Mouse (Mus musculus) gastrocnemius, postnatal 14 days (tissue): ENCODE results near the gene Mrpl17. TPM values are rescaled to one million over a fixed set of nuclear protein-coding genes. Genes with fewer than 3 reads are reported as not detected.

Source experiments
- DNase-seq: peaks from one replicate; pipeline ENCODE4 v3.0.0; 2021; ENCODE audit warnings: mixed read lengths
- intact Hi-C: fragments of 180-260 bp; cut with DNase I; formaldehyde crosslinking; loops from one replicate; pipeline ENCODE4 v1.15.1; 2025; ENCODE audit warnings: low total_unique reads
- total RNA-seq, 2 experiments: library from RNA; stranded (reverse); gene quantifications; 2 replicates each; pipeline ENCODE4 v1.2.3; 2021

Gene Mrpl17
- total RNA-seq, 2 experiments from 2014 or later = 136 to 145 TPM

- no peak for DNase-seq
- intact Hi-C loops = loop anchor here (10.0 kb wide), 1 partner anchor 52 kb away; no protein-coding TSS in a partner anchor
Measured at GRCm38 (mm10) chr7:105753281-105753680, 57.6 kb downstream of the Mrpl17 start.

Other genes starting within 250 kb of the Mrpl17 start
- 10 to 100 TPM in 1 of 2 experiments, 1 to 10 TPM in 1; 8.9 to 10.1 TPM for gene Apbb1, start 229.4 kb downstream of the Mrpl17 start, total RNA-seq
- gene Hpx, start 211.0 kb downstream of the Mrpl17 start, total RNA-seq = not detected
- 10 to 100 TPM; 14.3 to 16.4 TPM for gene Trim3, start 177.5 kb downstream of the Mrpl17 start, total RNA-seq
- 10 to 100 TPM; 70.3 to 72.0 TPM for gene Timm10b, start 171.0 kb downstream of the Mrpl17 start, total RNA-seq
- gene Arfip2, start 170.7 kb downstream of the Mrpl17 start, total RNA-seq = 10 to 100 TPM; 12.2 to 14.5 TPM
- 1 to 10 TPM; 1.1 to 2.4 TPM for gene Gm45799, start 170.5 kb downstream of the Mrpl17 start, total RNA-seq
- gene Dnhd1, start 160.3 kb downstream of the Mrpl17 start, total RNA-seq = under 1 TPM; 0.55 to 0.57 TPM
- gene Ilk, start 74.5 kb downstream of the Mrpl17 start, total RNA-seq = 10 to 100 TPM; 78.2 to 86.1 TPM
- 10 to 100 TPM in 1 of 2 experiments, 1 to 10 TPM in 1; 7.5 to 10.7 TPM for gene Rrp8, start 73.7 kb downstream of the Mrpl17 start, total RNA-seq
- 10 to 100 TPM; 75.4 to 76.3 TPM for gene Taf10, start 66.7 kb downstream of the Mrpl17 start, total RNA-seq
- 10 to 100 TPM; 30.7 to 35.0 TPM for gene Tpp1, start 58.9 kb downstream of the Mrpl17 start, total RNA-seq
- gene Dchs1, start 23.4 kb downstream of the Mrpl17 start, total RNA-seq = 10 to 100 TPM in 1 of 2 experiments, 1 to 10 TPM in 1; 9.2 to 14.2 TPM
- 1 to 10 TPM; 1.7 to 2.4 TPM for gene Gm4070, start 142.9 kb upstream of the Mrpl17 start, total RNA-seq